In the genomic region with DNA sequence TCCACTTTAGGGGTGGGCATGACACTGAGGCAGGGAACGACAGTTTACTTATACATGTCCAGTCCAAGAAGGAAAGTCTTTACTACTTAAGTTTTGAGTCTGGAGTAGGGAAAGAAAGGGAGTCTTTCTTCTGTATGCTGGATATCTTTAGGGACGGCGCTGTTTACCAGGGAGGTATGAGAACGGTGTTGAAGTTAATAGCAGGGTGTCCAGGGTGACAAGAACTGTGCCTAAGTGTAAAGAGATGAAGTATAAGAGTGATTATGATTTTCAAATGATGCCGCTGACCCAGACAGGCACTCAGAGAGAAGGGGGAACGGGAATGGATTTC, we compare ENCODE assay signal across 9 mouse cellular contexts.
A peak's percentile ranks its signal among the peaks of the same experiment; 100 is the strongest.
DNase-seq lines count a peak whose midpoint lies in the region; ATAC-seq lines count a peak whose summit lies in the region.
"Had no signal": no experiment of that assay in that cellular context is flagged by ENCODE, and none has a peak within 500 bp of the region (broad histone marks: within the 10 kb centered on the region; RNA-seq: fewer than 3 reads in every experiment).

No protein-coding gene starts in this region.

- WGBS in neural tube, embryonic 11.5 days, result 24% methylated on average over 6 of the region's 6 CpGs
- 22% methylated on average over 6 of the region's 6 CpGs for WGBS in limb, embryonic 15.5 days
- 36% methylated on average over 6 of the region's 6 CpGs for WGBS in stomach, embryonic 15.5 days

- ATAC-seq in erythroblast, adult 5-6 weeks (replicated peaks; ENCODE audit: low FRiP score, poor library complexity, severe bottlenecking), result no peak
- ATAC-seq in neural tube, embryonic 11.5 days (ENCODE audit: insufficient read depth, low FRiP score, low TSS enrichment), result no peak
- no peak for ATAC-seq in limb, embryonic 15.5 days (ENCODE audit: insufficient number of reproducible peaks, low FRiP score, low TSS enrichment, low read depth)
- ATAC-seq in stomach, embryonic 15.5 days (ENCODE audit: insufficient read depth, low FRiP score, low read depth), result no peak

- no peak overlapping the region for H3K9ac ChIP-seq in neural tube, embryonic 11.5 days (ENCODE audit: low read length)
- H3K9ac ChIP-seq in limb, embryonic 15.5 days, result peak overlapping the region; percentile 35; the same call in 1 of the 2 replicates
- no peak overlapping the region for H3K9ac ChIP-seq in stomach, embryonic 15.5 days

- peaks cover 29% of the 10 kb centered on the region for H3K4me1 ChIP-seq in erythroblast, embryonic 14.5 days (ENCODE audit: control insufficient read depth)
- H3K4me1 ChIP-seq in neural tube, embryonic 11.5 days (ENCODE audit: control insufficient read depth, insufficient read depth, low read length), result no peaks in the 10 kb centered on the region
- peaks cover 6% of the 10 kb centered on the region; the same call in 1 of the 2 replicates for H3K4me1 ChIP-seq in limb, embryonic 15.5 days
- peaks cover 6% of the 10 kb centered on the region; the same call in 1 of the 2 replicates for H3K4me1 ChIP-seq in stomach, embryonic 15.5 days

- DNase-seq in neural tube, embryonic 11.5 days (ENCODE audit: low spot score), result no peak
- DNase-seq in neural tube, embryonic 10.5 days (ENCODE audit: extremely low spot score, low spot score), result no peak
- DNase-seq in layer of hippocampus, adult 9-11 months, result no peak
- DNase-seq in urinary bladder, postnatal 4 days (ENCODE audit: low spot score in 2 of 2), result no peak

- H3K36me3 ChIP-seq in erythroblast, embryonic 14.5 days (ENCODE audit: control insufficient read depth), result peaks cover 7% of the 10 kb centered on the region
- H3K36me3 ChIP-seq in neural tube, embryonic 11.5 days (ENCODE audit: control insufficient read depth, insufficient read depth, low read length), result no peaks in the 10 kb centered on the region
- no peaks in the 10 kb centered on the region for H3K36me3 ChIP-seq in limb, embryonic 15.5 days
- H3K36me3 ChIP-seq in stomach, embryonic 15.5 days, result no peaks in the 10 kb centered on the region

- H3K4me3 ChIP-seq in erythroblast, embryonic 14.5 days (replicated peaks), result peak overlapping the region; percentile 80
- no peak overlapping the region for H3K4me3 ChIP-seq in neural tube, embryonic 11.5 days (ENCODE audit: low read depth, low read length)
- peak overlapping the region; percentile 56 for H3K4me3 ChIP-seq in limb, embryonic 15.5 days
- peak overlapping the region; percentile 57 for H3K4me3 ChIP-seq in stomach, embryonic 15.5 days (replicated peaks)

- H3K9me3 ChIP-seq in erythroblast, embryonic 14.5 days (ENCODE audit: control insufficient read depth, low read length), result peaks cover 10% of the 10 kb centered on the region
- no peaks in the 10 kb centered on the region for H3K9me3 ChIP-seq in neural tube, embryonic 11.5 days (ENCODE audit: control insufficient read depth, low read length)
- no peaks in the 10 kb centered on the region for H3K9me3 ChIP-seq in limb, embryonic 15.5 days
- H3K9me3 ChIP-seq in stomach, embryonic 15.5 days, result no peaks in the 10 kb centered on the region

- H3K27me3 ChIP-seq in erythroblast, embryonic 14.5 days (ENCODE audit: control insufficient read depth), result peaks cover 45% of the 10 kb centered on the region
- H3K27me3 ChIP-seq in neural tube, embryonic 11.5 days (ENCODE audit: control insufficient read depth, insufficient read depth, low read length), result peaks cover 5% of the 10 kb centered on the region
- peaks cover 3% of the 10 kb centered on the region; the same call in 1 of the 2 replicates for H3K27me3 ChIP-seq in limb, embryonic 15.5 days
- H3K27me3 ChIP-seq in stomach, embryonic 15.5 days (replicated peaks), result no peaks in the 10 kb centered on the region

- peak overlapping the region; percentile 54 for H3K4me2 ChIP-seq in neural tube, embryonic 11.5 days (ENCODE audit: low read depth)
- H3K4me2 ChIP-seq in limb, embryonic 15.5 days, result peak overlapping the region; percentile 45
- peak overlapping the region; percentile 57 for H3K4me2 ChIP-seq in stomach, embryonic 15.5 days

- no peak overlapping the region for H3K27ac ChIP-seq in neural tube, embryonic 11.5 days (ENCODE audit: low read depth, low read length)
- H3K27ac ChIP-seq in limb, embryonic 15.5 days, result peak overlapping the region; percentile 95
- H3K27ac ChIP-seq in stomach, embryonic 15.5 days, result peak overlapping the region; percentile 86
- H3K27ac ChIP-seq: macrophage had no signal
